Mouse (Mus musculus) midbrain, embryonic 14.5 days (tissue): ENCODE measurements around the gene Gm36245. TPM values are rescaled to one million over a fixed set of nuclear protein-coding genes. Genes with fewer than 3 reads are reported as not detected.
"Not testable (repeated sequence)": the region's sequence is repeated elsewhere in the genome, so short reads cannot be mapped to it uniquely, and the experiment has no call there.

Source experiments
- ATAC-seq: fragments of 200-750 bp; cut with Nextera tagmentation; 2 replicates; pipeline ENCODE4 v1.8.0; 2017; ENCODE audit warnings: moderate number of reproducible peaks, moderate library complexity; ENCODE audit not compliant: low FRiP score, low TSS enrichment
- DNase-seq: peaks from one replicate; pipeline ENCODE4 v3.0.0-alpha.2; 2015
- H3K27ac ChIP-seq: fragments of 300-500 bp; sonication (generic); replicated peaks from 2 replicates; pipeline ENCODE4 v1.5.1; 2014; ENCODE audit warnings: mild to moderate bottlenecking, low read depth, low read length, moderate library complexity
- H3K27me3 ChIP-seq: fragments of 300-500 bp; sonication (generic); 2 replicates; pipeline ENCODE4 v1.6.1; 2014; ENCODE audit warnings: low read length, control low read depth, mixed read lengths; ENCODE audit not compliant: control insufficient read depth, insufficient read depth
- H3K36me3 ChIP-seq: fragments of 300-500 bp; sonication (generic); 2 replicates; pipeline ENCODE4 v1.6.1; 2014; ENCODE audit warnings: low read length, control low read depth; ENCODE audit not compliant: control insufficient read depth, insufficient read depth
- H3K4me1 ChIP-seq: fragments of 300-500 bp; sonication (generic); 2 replicates; pipeline ENCODE4 v1.6.1; 2014; ENCODE audit warnings: mild to moderate bottlenecking, antibody characterized with exemption, low read length, control low read depth; ENCODE audit not compliant: control insufficient read depth, insufficient read depth
- H3K4me2 ChIP-seq: fragments of 300-500 bp; sonication (generic); 2 replicates; pipeline ENCODE4 v1.6.1; 2014; ENCODE audit warnings: mild to moderate bottlenecking, low read length, moderate library complexity
- H3K4me3 ChIP-seq: fragments of 300-500 bp; sonication (generic); replicated peaks from 2 replicates; pipeline ENCODE4 v1.5.1; 2014; ENCODE audit warnings: low read depth, low read length
- H3K9ac ChIP-seq: fragments of 300-500 bp; sonication (generic); replicated peaks from 2 replicates; pipeline ENCODE4 v1.6.1; 2014; ENCODE audit warnings: mild to moderate bottlenecking, low read length, moderate library complexity
- H3K9me3 ChIP-seq: fragments of 300-500 bp; sonication (generic); 2 replicates; pipeline ENCODE4 v1.6.1; 2016; ENCODE audit warnings: low read length, control low read depth, mixed read lengths; ENCODE audit not compliant: control insufficient read depth
- WGBS: fragments of 180-500 bp; shearing (Covaris S2); extraction: QIAGEN DNeasy Blood & Tissue Kit; methylation state at CpG from one replicate; pipeline ENCODE4 v1.1.7; 2014; 5-methylcytosine and 5-hydroxymethylcytosine counted together
- polyA plus RNA-seq: library from polyadenylated mRNA; unstranded; fragments of >200 nt; fragmentation: Nextera tagmentation; extraction: Ambion mirVana; gene quantifications from 2 replicates; pipeline ENCODE4 v1.2.1, GENCODE M21; 2014

The Gm36245 gene
- polyA plus RNA-seq, 1 experiment from 2014 or later: not detected

DNA sequence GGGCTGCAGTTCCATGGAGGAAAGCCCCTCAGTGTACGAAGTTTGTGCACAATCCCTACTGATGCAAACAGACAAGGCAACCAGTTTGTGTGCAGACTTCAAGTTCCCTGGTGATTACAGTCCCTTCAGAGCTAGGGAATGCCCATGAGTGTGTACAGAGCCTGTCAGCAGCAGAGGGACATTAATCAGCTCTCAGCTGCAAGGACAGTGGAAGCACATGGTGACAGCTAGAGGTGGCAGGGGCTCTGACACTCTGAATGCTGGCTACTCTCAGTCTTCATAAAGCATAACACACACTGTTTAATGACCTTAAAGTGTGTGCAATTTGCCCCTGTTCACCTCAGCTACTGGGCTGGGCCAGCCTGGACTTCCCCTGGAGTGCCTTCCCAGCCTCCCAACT, 5.5 kb upstream of the Gm36245 start:
- Histone ChIP-seq H3K36me3 (no peaks in the 10 kb centered on the region), H3K27me3 (no peaks in the 10 kb centered on the region), H3K4me3 (no peak overlapping the region), H3K4me1 (no peaks in the 10 kb centered on the region), H3K4me2 (no peak overlapping the region), H3K27ac (no peak overlapping the region), H3K9ac (no peak overlapping the region), H3K9me3 (no peaks in the 10 kb centered on the region)
- DNase-seq (no peak), ATAC-seq (no peak)
- WGBS: 88% methylated on average over 1 of the region's 1 CpGs

DNA sequence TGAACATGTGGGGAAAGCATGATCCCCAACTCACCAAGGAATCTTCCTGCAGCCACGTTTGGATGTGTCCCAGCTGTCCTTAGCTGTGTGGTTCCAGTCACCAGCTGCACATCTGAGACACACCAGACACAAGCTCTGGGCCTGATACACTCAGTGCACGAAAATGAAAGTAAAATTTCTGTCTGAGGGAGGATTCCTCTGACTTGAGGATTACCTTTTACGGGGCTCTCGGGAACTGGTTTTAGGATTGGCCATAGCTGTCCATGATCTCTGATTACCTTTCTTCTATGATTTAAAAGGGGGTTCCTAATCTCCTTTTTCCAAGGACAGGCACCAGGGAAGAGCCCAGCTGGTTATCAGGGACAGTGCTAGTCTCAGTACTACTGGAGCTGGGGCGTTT, 3.1 kb upstream of the Gm36245 start, which contains the start of gene Apol10b:
TSS of gene Apol10b (minus strand) at position 165 of the 400 bp plus-strand sequence.
- no peak within 1 kb of the TSS for H3K4me2 ChIP-seq
- no peak within 1 kb of the TSS for H3K27ac ChIP-seq
- H3K4me3 ChIP-seq: no peak within 1 kb of the TSS
- DNase-seq: no peak
- H3K9ac ChIP-seq: no peak within 1 kb of the TSS
- WGBS: 64% methylated on average over 5 of the region's 5 CpGs
- ATAC-seq: no peak
- H3K36me3 ChIP-seq: no peaks in the 10 kb centered on the region
- H3K27me3 ChIP-seq: no peaks in the 10 kb centered on the region
- no peaks in the 10 kb centered on the region for H3K9me3 ChIP-seq
- no peaks in the 10 kb centered on the region for H3K4me1 ChIP-seq

DNA sequence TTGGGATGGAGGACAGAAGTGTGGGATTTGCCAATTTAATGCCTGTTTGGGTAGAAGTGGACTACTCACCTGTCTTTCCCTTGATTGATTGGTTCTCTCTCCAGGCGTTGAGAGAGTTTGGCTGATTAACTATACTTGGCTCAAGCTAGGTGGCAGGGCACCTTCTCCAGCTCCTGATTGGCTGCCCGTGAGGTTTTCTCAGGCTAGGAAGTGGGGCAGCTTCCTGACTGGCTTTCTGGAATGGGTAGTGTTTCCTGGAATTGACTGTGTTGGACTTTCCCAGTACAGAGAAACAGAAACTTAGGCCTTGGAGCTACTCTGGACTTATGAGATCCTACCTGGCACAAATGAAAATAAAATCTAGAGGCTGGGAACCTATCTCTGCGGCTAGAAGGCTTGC, 629 bp upstream of the Gm36245 start:
- H3K9me3 ChIP-seq: no peaks in the 10 kb centered on the region
- no peak overlapping the region for H3K27ac ChIP-seq
- H3K4me1 ChIP-seq: no peaks in the 10 kb centered on the region
- ATAC-seq (no peak), DNase-seq (no peak)
- H3K9ac ChIP-seq: no peak overlapping the region
- H3K27me3 ChIP-seq: no peaks in the 10 kb centered on the region
- no peak overlapping the region for H3K4me2 ChIP-seq
- H3K36me3 ChIP-seq: no peaks in the 10 kb centered on the region
- WGBS: 86% methylated on average over 3 of the region's 3 CpGs
- no peak overlapping the region for H3K4me3 ChIP-seq

DNA sequence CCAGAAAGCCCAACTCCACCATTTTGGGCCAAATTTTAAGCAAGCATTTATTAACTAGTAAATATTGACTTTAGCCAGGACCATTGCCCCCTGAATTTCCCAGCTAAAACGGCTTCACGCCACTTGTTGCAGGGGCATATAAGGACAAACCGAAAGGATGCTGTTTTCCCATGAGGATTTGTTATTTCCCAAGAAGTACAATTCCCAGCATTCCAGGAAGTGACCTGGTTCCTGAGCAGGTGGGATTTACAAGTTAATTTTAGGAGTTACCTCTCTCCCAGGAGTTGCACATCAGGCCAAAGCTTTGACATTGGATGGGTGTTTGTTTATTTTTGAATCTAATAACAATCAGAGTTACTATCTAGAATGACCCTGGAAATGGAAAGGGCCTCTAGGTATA, 7.0 kb downstream of the Gm36245 start:
- H3K27ac ChIP-seq: no peak overlapping the region
- ATAC-seq (no peak), DNase-seq (no peak)
- no peak overlapping the region for H3K4me3 ChIP-seq
- no peaks in the 10 kb centered on the region for H3K4me1 ChIP-seq
- H3K27me3 ChIP-seq: no peaks in the 10 kb centered on the region
- no peak overlapping the region for H3K4me2 ChIP-seq
- 93% methylated on average over 3 of the region's 3 CpGs for whole genome bisulfite sequencing
- H3K36me3 ChIP-seq: no peaks in the 10 kb centered on the region
- H3K9me3 ChIP-seq: no peaks in the 10 kb centered on the region
- no peak overlapping the region for H3K9ac ChIP-seq

DNA sequence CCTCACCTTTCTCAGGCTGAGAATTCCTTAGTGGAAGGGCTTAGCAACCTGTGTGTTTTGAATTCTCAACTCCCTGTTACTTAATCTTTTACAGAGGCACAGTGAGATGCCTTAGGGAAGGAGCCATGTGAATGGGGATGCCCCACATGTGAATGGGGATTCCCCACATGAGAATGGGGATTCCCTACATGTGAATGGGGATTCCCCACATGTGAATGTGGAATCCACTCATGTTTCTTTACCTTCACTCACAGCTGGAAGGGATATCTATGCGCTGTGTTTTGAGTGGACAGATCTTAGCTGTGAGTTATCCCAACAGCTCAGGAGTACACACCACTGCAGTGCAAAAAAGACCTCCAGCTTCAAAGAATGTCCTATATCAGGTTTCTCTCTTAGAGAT, 25.7 kb downstream of the Gm36245 start:
- H3K4me3 ChIP-seq: no peak overlapping the region
- H3K4me1 ChIP-seq: no peaks in the 10 kb centered on the region
- H3K4me2 ChIP-seq: no peak overlapping the region
- 86% methylated on average over 1 of the region's 1 CpGs for WGBS
- no peak overlapping the region for H3K9ac ChIP-seq
- no peaks in the 10 kb centered on the region for H3K36me3 ChIP-seq
- no peaks in the 10 kb centered on the region for H3K27me3 ChIP-seq
- H3K9me3 ChIP-seq: no peaks in the 10 kb centered on the region
- DNase-seq (no peak), ATAC-seq (no peak)
- no peak overlapping the region for H3K27ac ChIP-seq

DNA sequence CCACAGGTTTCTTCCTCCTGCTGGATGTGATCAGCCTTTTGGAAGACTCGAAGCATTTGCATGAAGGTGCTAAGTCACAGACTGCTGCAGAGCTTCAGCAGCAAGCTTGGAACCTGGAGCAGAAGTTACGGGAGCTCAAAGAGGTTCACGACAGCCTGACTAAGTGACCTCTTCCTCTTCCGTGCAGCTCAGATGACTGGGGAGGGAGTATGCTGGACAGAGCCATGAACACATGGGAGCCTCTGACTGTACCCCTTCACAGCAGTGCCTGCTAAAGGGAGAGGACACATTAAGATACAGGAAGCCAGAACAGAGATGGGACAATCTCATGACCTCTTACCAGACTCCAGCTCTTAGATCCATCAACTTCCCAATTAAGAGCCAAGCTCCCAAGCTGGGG, 27.4 kb downstream of the Gm36245 start:
- not testable (repeated sequence) for DNase-seq, ATAC-seq, H3K4me2 ChIP-seq, H3K9me3 ChIP-seq, H3K9ac ChIP-seq, H3K36me3 ChIP-seq, H3K4me1 ChIP-seq, H3K4me3 ChIP-seq, H3K27me3 ChIP-seq, H3K27ac ChIP-seq
- 92% methylated on average over 4 of the region's 4 CpGs for WGBS

DNA sequence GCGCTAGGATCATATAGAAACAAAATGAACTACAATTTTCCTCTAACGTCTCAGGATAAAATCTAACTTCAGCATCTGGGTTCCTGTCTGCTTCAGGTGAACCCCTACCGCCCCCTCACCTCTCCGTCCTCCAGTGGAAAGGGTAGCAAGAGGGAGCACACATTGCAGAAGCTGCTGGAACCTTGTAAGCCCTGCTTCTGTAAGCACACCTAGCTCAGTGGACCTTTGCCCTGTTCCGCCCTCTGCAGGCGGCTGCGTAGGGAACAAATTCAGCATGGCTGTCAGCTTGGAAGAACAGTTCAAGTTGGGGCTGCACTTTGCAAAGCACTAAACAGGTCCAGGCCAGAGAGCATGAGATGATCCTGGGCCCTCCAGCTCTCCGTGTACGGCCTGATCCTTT, 29.6 kb downstream of the Gm36245 start:
- not testable (repeated sequence) for H3K27me3 ChIP-seq, DNase-seq, H3K4me3 ChIP-seq, H3K27ac ChIP-seq, H3K9me3 ChIP-seq, H3K4me1 ChIP-seq, ATAC-seq, H3K36me3 ChIP-seq, H3K4me2 ChIP-seq, H3K9ac ChIP-seq
- WGBS: 62% methylated on average over 9 of the region's 9 CpGs

DNA sequence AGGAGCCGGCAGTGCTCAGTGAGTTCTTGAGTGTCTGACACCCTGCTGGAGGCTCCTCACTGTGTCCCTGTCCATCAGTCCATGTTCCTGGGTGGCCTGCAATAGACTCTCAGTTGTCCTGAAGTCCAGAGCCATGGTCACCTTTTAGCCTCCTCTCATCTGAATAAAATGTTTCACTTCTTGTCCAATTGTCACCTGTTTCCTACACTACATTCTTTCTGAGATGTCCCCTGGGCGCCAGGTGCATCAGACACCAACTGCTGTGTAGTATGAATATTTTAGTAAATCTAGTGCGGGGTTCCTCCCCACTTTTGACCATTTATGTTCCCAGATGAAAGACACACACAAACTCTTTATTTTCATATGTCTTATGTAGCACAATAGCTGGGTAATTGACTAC, 30.8 kb downstream of the Gm36245 start:
- H3K4me3 ChIP-seq, H3K9ac ChIP-seq, H3K4me2 ChIP-seq, H3K27me3 ChIP-seq, H3K36me3 ChIP-seq, ATAC-seq, H3K27ac ChIP-seq, H3K9me3 ChIP-seq, DNase-seq, H3K4me1 ChIP-seq: not testable (repeated sequence)
- WGBS: 76% methylated on average over 3 of the region's 3 CpGs

DNA sequence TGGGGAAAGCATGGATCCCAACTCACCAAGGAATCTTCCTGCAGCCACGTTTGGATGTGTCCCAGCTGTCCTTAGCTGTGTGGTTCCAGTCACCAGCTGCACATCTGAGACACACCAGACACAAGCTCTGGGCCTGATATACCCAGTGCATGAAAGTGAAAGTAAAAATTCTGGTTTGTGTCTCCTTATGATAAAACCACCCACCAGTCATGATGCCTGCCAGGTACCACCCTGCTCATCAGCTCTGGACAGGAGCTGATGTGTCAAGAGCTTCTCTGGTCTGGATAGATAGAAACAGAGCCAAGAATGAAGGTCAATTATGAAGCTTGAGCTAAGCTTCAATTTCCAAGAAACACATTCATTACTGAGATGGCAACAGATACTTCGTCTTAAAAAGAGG, 44.1 kb downstream of the Gm36245 start, which contains the start of gene Apol11b:
TSS of gene Apol11b (minus strand) at position 111 of the 400 bp plus-strand sequence.
- WGBS: 83% methylated on average over 2 of the region's 2 CpGs
- H3K4me2 ChIP-seq, H3K36me3 ChIP-seq, H3K4me1 ChIP-seq, H3K4me3 ChIP-seq, H3K27me3 ChIP-seq, DNase-seq, H3K9ac ChIP-seq, H3K9me3 ChIP-seq, H3K27ac ChIP-seq, ATAC-seq: not testable (repeated sequence)
